Mouse (Mus musculus) heart, embryonic 13.5 days (tissue): Measurements from ENCODE around the gene Pdcd4. TPM values are rescaled to one million over a fixed set of nuclear protein-coding genes. Genes with fewer than 3 reads are reported as not detected.

Experiments
- ATAC-seq: fragments of 200-750 bp; cut with Nextera tagmentation; 2 replicates; pipeline ENCODE4 v1.8.0; 2017; ENCODE audit warnings: moderate TSS enrichment; ENCODE audit not compliant: insufficient number of reproducible peaks, low FRiP score, low TSS enrichment; ENCODE audit errors: extremely low read depth
- H3K27ac ChIP-seq: fragments of 300-500 bp; sonication (generic); replicated peaks from 2 replicates; pipeline ENCODE4 v1.5.1; 2015; ENCODE audit warnings: moderate library complexity, mild to moderate bottlenecking, inconsistent platforms
- H3K27me3 ChIP-seq: fragments of 300-500 bp; sonication (generic); replicated peaks from 2 replicates; pipeline ENCODE4 v1.6.1; 2015; ENCODE audit warnings: mild to moderate bottlenecking, inconsistent platforms
- H3K36me3 ChIP-seq: fragments of 300-500 bp; sonication (generic); 2 replicates; pipeline ENCODE4 v1.6.1; 2015; ENCODE audit warnings: mild to moderate bottlenecking, inconsistent platforms
- H3K4me1 ChIP-seq: fragments of 300-500 bp; sonication (generic); 2 replicates; pipeline ENCODE4 v1.6.1; 2015; ENCODE audit warnings: inconsistent platforms
- H3K4me2 ChIP-seq: fragments of 300-500 bp; sonication (generic); 2 replicates; pipeline ENCODE4 v1.6.1; 2015; ENCODE audit warnings: inconsistent platforms, mild to moderate bottlenecking, moderate library complexity
- H3K4me3 ChIP-seq: fragments of 300-500 bp; sonication (generic); 2 replicates; pipeline ENCODE4 v1.5.1; 2015; ENCODE audit warnings: moderate library complexity, mild to moderate bottlenecking, inconsistent platforms
- H3K9ac ChIP-seq: fragments of 300-500 bp; sonication (generic); 2 replicates; pipeline ENCODE4 v1.6.1; 2015; ENCODE audit warnings: inconsistent platforms, mild to moderate bottlenecking, moderate library complexity
- H3K9me3 ChIP-seq: fragments of 300-500 bp; sonication (generic); 2 replicates; pipeline ENCODE4 v1.6.1; 2016; ENCODE audit warnings: inconsistent platforms
- WGBS: fragments of 180-500 bp; shearing (Covaris S2); methylation state at CpG from one replicate; pipeline ENCODE4 v1.1.7; 2015; ENCODE audit warnings: mixed read lengths; 5-methylcytosine and 5-hydroxymethylcytosine counted together
- polyA plus RNA-seq: library from polyadenylated mRNA; unstranded; fragments of >200 nt; fragmentation: Nextera tagmentation; extraction: Ambion mirVana; gene quantifications from 2 replicates; pipeline ENCODE4 v1.2.1, GENCODE M21; 2015

The Pdcd4 gene
- polyA plus RNA-seq, 1 experiment from 2014 or later = 34.6 TPM

DNA sequence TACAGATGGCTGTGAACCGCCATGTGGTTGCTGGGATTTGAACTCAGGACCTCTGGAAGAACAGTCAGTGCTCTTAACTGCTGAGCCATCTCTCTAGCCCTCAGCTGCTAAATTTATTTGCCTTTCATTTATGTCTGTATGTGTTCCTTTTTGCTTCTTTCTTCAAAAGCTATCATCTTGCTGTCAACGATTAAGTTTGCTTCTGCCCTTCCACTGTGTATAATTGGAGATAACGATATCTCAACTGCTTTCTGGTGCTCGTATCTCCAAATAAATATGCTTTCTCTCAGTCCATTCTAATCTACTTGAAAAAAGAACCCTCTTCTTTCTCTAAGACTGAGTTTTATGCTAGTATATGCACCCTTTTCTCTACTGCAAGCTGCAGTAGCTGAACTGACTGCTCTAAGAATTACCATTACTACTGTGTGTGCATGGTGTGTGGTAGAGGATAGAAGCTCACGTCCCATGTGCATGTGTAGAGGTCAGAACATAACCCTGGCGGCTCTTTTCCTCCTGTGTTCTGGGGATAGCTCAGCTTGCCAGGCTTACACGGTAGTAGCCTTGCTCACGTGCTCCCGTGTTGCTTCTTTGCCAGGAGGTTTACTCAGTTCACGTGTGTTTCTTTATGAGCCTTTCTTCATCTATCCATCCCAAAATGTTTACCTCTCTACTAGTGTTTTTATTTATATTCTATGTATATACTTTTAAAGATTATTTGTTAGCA lies 73.0 kb downstream of the Pdcd4 start:
- Histone ChIP-seq H3K27me3 (no peaks in the 10 kb centered on the region), H3K27ac (no peak overlapping the region), H3K4me2 (no peak overlapping the region), H3K4me1 (peaks cover 6% of the 10 kb centered on the region; the same call in 1 of the 2 replicates), H3K9ac (no peak overlapping the region), H3K4me3 (no peak overlapping the region), H3K36me3 (no peaks in the 10 kb centered on the region), H3K9me3 (no peaks in the 10 kb centered on the region)
- 73% methylated on average over 10 of the region's 10 CpGs for WGBS
- ATAC-seq = no peak

DNA sequence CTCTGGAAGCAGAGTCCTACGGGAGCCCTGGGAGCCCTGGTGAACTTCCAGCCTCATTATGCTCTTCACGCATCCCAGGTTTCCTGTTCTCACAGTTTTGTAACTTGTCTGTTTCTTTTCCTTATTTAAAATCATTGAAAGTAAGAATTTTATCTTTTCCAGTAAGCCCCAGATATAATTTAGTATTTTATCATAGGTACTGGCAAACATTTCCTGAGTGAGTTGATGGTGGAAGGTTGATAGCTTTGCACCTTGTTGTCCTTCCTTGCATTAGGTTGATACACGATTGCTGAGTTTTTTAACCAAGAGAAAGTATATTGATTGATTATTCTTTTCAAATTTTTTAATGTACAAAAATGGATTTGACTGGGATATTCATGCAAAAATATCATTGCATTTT lies 77.2 kb downstream of the Pdcd4 start:
- 80% methylated on average over 3 of the region's 3 CpGs for WGBS
- no peaks in the 10 kb centered on the region for H3K27me3 ChIP-seq
- no peak overlapping the region for H3K4me2 ChIP-seq
- H3K4me3 ChIP-seq = no peak overlapping the region
- no peaks in the 10 kb centered on the region for H3K9me3 ChIP-seq
- peaks cover 17% of the 10 kb centered on the region for H3K4me1 ChIP-seq
- no peak overlapping the region for H3K9ac ChIP-seq
- no peak for ATAC-seq
- no peak overlapping the region for H3K27ac ChIP-seq
- H3K36me3 ChIP-seq = no peaks in the 10 kb centered on the region

DNA sequence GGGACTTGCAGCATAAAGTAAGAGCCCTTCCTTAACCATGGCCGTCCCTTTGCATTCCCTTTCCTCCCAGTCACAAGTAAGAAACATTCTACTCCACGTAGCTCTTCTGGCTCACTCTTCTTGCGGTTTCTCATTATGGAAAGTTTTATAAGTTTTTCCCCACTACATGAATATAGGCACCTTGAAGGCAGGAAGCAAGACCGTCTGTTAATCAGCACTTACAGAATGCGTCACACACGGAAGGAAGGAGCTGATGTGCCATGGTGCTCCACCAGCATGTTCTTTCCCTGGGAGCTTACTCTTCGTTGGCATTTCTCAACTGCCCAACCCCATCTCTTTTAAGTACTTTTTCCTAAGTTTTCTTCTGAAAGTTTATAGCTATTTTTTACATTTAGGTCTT lies 79.9 kb downstream of the Pdcd4 start:
- Histone ChIP-seq H3K27ac (peak overlapping the region; percentile 16; the same call in 1 of the 2 replicates), H3K27me3 (no peaks in the 10 kb centered on the region), H3K4me3 (no peak overlapping the region), H3K36me3 (peaks cover 6% of the 10 kb centered on the region), H3K9ac (no peak overlapping the region), H3K9me3 (no peaks in the 10 kb centered on the region), H3K4me1 (peaks cover 11% of the 10 kb centered on the region), H3K4me2 (no peak overlapping the region)
- ATAC-seq = no peak
- WGBS = 62% methylated on average over 7 of the region's 7 CpGs

DNA sequence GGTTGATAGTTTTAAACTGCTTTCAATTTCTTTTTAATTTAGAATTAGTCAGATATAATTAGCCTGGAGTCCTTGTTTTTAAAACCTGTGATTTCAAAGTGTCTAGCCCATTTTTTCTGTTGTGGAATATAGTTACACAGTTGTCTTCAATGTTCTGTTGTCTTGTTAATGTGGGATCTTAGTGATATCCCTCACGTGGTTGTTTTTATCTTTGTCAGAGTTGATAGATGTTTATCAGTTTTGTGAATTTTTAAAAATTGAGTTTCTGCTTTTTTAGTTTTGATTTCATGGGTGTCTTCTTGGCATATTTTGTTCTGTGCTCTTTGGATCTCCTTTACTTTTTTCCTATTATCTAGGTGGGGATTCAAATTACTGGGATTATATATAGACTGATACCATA lies 81.6 kb downstream of the Pdcd4 start:
- peaks cover 10% of the 10 kb centered on the region for H3K36me3 ChIP-seq
- H3K4me2 ChIP-seq = no peak overlapping the region
- H3K9ac ChIP-seq = no peak overlapping the region
- no peaks in the 10 kb centered on the region for H3K27me3 ChIP-seq
- 66% methylated on average over 1 of the region's 1 CpGs for WGBS
- no peak for ATAC-seq
- H3K4me3 ChIP-seq = no peak overlapping the region
- H3K27ac ChIP-seq = no peak overlapping the region
- H3K4me1 ChIP-seq = peaks cover 11% of the 10 kb centered on the region
- no peaks in the 10 kb centered on the region for H3K9me3 ChIP-seq

Other genes with a start within 250 kb of the Pdcd4 start
- gene Rbm20, start 214.9 kb upstream of the Pdcd4 start, polyA plus RNA-seq = 33.1 and 36.3 TPM in 2 replicates
- gene Shoc2, start 52.1 kb downstream of the Pdcd4 start, polyA plus RNA-seq = 30.9 and 34.1 TPM in 2 replicates
- 47.6 and 54.1 TPM in 2 replicates for gene Bbip1, start 52.4 kb downstream of the Pdcd4 start, polyA plus RNA-seq
- not detected in 2 replicates for gene Adra2a, start 151.9 kb downstream of the Pdcd4 start, polyA plus RNA-seq